9 mouse cellular contexts compared by ENCODE assay signal in genomic region chr6:48446256-48446655, GRCm38 (mm10). TPM values are rescaled to one million over a fixed set of nuclear protein-coding genes. Genes with fewer than 3 reads are reported as not detected.
DNase-seq lines count a peak whose midpoint lies in the region; ATAC-seq and TF ChIP-seq lines count a peak whose summit lies in the region.
"Had no signal": no experiment of that assay in that cellular context is flagged by ENCODE, and none has a peak within 500 bp of the region (broad histone marks: within the 10 kb centered on the region; RNA-seq: fewer than 3 reads in every experiment).

No protein-coding gene starts in this region.

- peak overlapping the region; percentile 98 for H3K27ac ChIP-seq in kidney, embryonic 15.5 days
- H3K27ac ChIP-seq in forebrain, embryonic 16.5 days (ENCODE audit: low read length) = no peak overlapping the region
- peak overlapping the region; percentile 97 for H3K27ac ChIP-seq in kidney, embryonic 16.5 days (ENCODE audit: low read length)
- peak overlapping the region; percentile 79 for H3K27ac ChIP-seq in midbrain, postnatal 0 days (ENCODE audit: low read depth, low read length)

- H3K4me3 ChIP-seq in kidney, embryonic 15.5 days (replicated peaks) = peak overlapping the region; percentile 89
- H3K4me3 ChIP-seq in forebrain, embryonic 16.5 days (replicated peaks; ENCODE audit: low read length) = peak overlapping the region; percentile 64
- peak overlapping the region; percentile 81 for H3K4me3 ChIP-seq in kidney, embryonic 16.5 days (ENCODE audit: low read length)
- H3K4me3 ChIP-seq in midbrain, postnatal 0 days (ENCODE audit: low read depth, low read length) = peak overlapping the region; percentile 78

- H3K9ac ChIP-seq in kidney, embryonic 15.5 days = peak overlapping the region; percentile 87
- H3K9ac ChIP-seq in forebrain, embryonic 16.5 days (replicated peaks; ENCODE audit: low read depth, low read length) = peak overlapping the region; percentile 74; the same call in 1 of the 2 replicates
- H3K9ac ChIP-seq in kidney, embryonic 16.5 days (replicated peaks; ENCODE audit: low read length) = peak overlapping the region; percentile 95
- peak overlapping the region; percentile 89; the same call in 1 of the 2 replicates for H3K9ac ChIP-seq in midbrain, postnatal 0 days (replicated peaks; ENCODE audit: low read length, poor library complexity, severe bottlenecking)

- H3K27me3 ChIP-seq in kidney, embryonic 15.5 days = no peaks in the 10 kb centered on the region
- H3K27me3 ChIP-seq in forebrain, embryonic 16.5 days (replicated peaks; ENCODE audit: control insufficient read depth, insufficient read depth, low read length) = no peaks in the 10 kb centered on the region
- no peaks in the 10 kb centered on the region for H3K27me3 ChIP-seq in kidney, embryonic 16.5 days (ENCODE audit: insufficient read depth, low read length)
- H3K27me3 ChIP-seq in midbrain, postnatal 0 days (ENCODE audit: insufficient read depth, low read length) = no peaks in the 10 kb centered on the region

- no peak for TF ChIP-seq CTCF in midbrain, postnatal 0 days (IDR thresholded peaks at IDR 0.05)

- peak overlapping the region; percentile 85 for H3K4me2 ChIP-seq in kidney, embryonic 15.5 days
- H3K4me2 ChIP-seq in forebrain, embryonic 16.5 days (ENCODE audit: low read length) = peak overlapping the region; percentile 88
- peak overlapping the region; percentile 81 for H3K4me2 ChIP-seq in kidney, embryonic 16.5 days (replicated peaks; ENCODE audit: low read depth, low read length)
- peak overlapping the region; percentile 88 for H3K4me2 ChIP-seq in midbrain, postnatal 0 days (ENCODE audit: low read depth, low read length, poor library complexity, severe bottlenecking)

- 0 out of 2 replicates have a peak, but pooled peaks cover 2% of the 10 kb centered on the region for H3K9me3 ChIP-seq in kidney, embryonic 15.5 days (replicated peaks)
- H3K9me3 ChIP-seq in forebrain, embryonic 16.5 days (ENCODE audit: control insufficient read depth, low read length) = no peaks in the 10 kb centered on the region
- H3K9me3 ChIP-seq in kidney, embryonic 16.5 days (ENCODE audit: low read length) = no peaks in the 10 kb centered on the region
- no peaks in the 10 kb centered on the region for H3K9me3 ChIP-seq in midbrain, postnatal 0 days (ENCODE audit: low read length)

- peaks cover 53% of the 10 kb centered on the region for H3K4me1 ChIP-seq in kidney, embryonic 15.5 days
- peaks cover 12% of the 10 kb centered on the region for H3K4me1 ChIP-seq in forebrain, embryonic 16.5 days (replicated peaks; ENCODE audit: control insufficient read depth, insufficient read depth, low read length)
- peaks cover 36% of the 10 kb centered on the region for H3K4me1 ChIP-seq in kidney, embryonic 16.5 days (ENCODE audit: insufficient read depth, low read length)
- peaks cover 5% of the 10 kb centered on the region; the same call in 1 of the 2 replicates for H3K4me1 ChIP-seq in midbrain, postnatal 0 days (ENCODE audit: insufficient read depth, low read length)

- WGBS in kidney, embryonic 15.5 days = 21% methylated on average over 3 of the region's 3 CpGs
- 34% methylated on average over 3 of the region's 3 CpGs for WGBS in forebrain, embryonic 16.5 days
- 28% methylated on average over 3 of the region's 3 CpGs for WGBS in kidney, embryonic 16.5 days
- 35% methylated on average over 3 of the region's 3 CpGs for WGBS in midbrain, postnatal 0 days

- no peak for DNase-seq in kidney, adult 11 months
- DNase-seq in midbrain, postnatal 0 days (ENCODE audit: low spot score) = no peak
- no peak for DNase-seq in right cerebral cortex, postnatal 10 days (ENCODE audit: low spot score in 2 of 2)
- DNase-seq in spleen, adult 12 weeks (ENCODE audit: low spot score) = no peak

- ATAC-seq in kidney, embryonic 15.5 days (replicated peaks; ENCODE audit: low FRiP score) = no peak
- ATAC-seq in forebrain, embryonic 16.5 days = no peak
- no peak for ATAC-seq in kidney, embryonic 16.5 days (ENCODE audit: low FRiP score, low TSS enrichment)
- no peak for ATAC-seq in midbrain, postnatal 0 days (ENCODE audit: low FRiP score)
- no peak for ATAC-seq in erythroid progenitor cell, adult 5-6 weeks (replicated peaks; ENCODE audit: low FRiP score, poor library complexity, severe bottlenecking)

- peaks cover 17% of the 10 kb centered on the region for H3K36me3 ChIP-seq in kidney, embryonic 15.5 days
- peaks cover 9% of the 10 kb centered on the region for H3K36me3 ChIP-seq in forebrain, embryonic 16.5 days (ENCODE audit: control insufficient read depth, insufficient read depth)
- H3K36me3 ChIP-seq in kidney, embryonic 16.5 days (ENCODE audit: insufficient read depth, low read length) = peaks cover 14% of the 10 kb centered on the region
- peaks cover 13% of the 10 kb centered on the region for H3K36me3 ChIP-seq in midbrain, postnatal 0 days (ENCODE audit: insufficient read depth, low read length)

RNA-seq across cellular contexts. Expression of gene Zfp467, which starts 0.6 kb away (rescaled TPM):
- 27.2 and 29.6 TPM in 2 replicates for polyA plus RNA-seq in kidney, embryonic 15.5 days (2015; fragmentation: Nextera tagmentation; extraction: Ambion mirVana)
- polyA plus RNA-seq in forebrain, embryonic 16.5 days (2015; fragmentation: Nextera tagmentation; extraction: Ambion mirVana) = 28.7 and 29.8 TPM in 2 replicates
- 32.0 and 33.9 TPM in 2 replicates for polyA plus RNA-seq in kidney, embryonic 16.5 days (2015; fragmentation: Nextera tagmentation; extraction: Ambion mirVana)
- total RNA-seq in midbrain, postnatal 0 days (2014; rRNA removed) = 28.0 and 43.0 TPM in 2 replicates
- polyA plus RNA-seq in midbrain, postnatal 0 days (2015; fragmentation: Nextera tagmentation; extraction: Ambion mirVana) = 41.7 and 44.6 TPM in 2 replicates
- total RNA-seq in erythroid progenitor cell, adult 5-6 weeks (2015; ENCODE audit: low replicate concordance) = 1.3 TPM in 1 of 2 replicates, not detected in the other
- total RNA-seq in erythroid progenitor cell, adult 5-6 weeks (2017; ENCODE audit: low replicate concordance) = 5.0 TPM in 1 of 2 replicates, not detected in the other

RNA-seq across cellular contexts. Expression of gene Sspo, which starts 1.8 kb away (rescaled TPM):
- polyA plus RNA-seq in kidney, embryonic 15.5 days (2015; fragmentation: Nextera tagmentation; extraction: Ambion mirVana) = 0.22 and 0.86 TPM in 2 replicates
- polyA plus RNA-seq in forebrain, embryonic 16.5 days (2015; fragmentation: Nextera tagmentation; extraction: Ambion mirVana) = 0.16 and 0.19 TPM in 2 replicates
- polyA plus RNA-seq in kidney, embryonic 16.5 days (2015; fragmentation: Nextera tagmentation; extraction: Ambion mirVana) = 0.36 and 0.97 TPM in 2 replicates
- 4.6 and 7.3 TPM in 2 replicates for total RNA-seq in midbrain, postnatal 0 days (2014; rRNA removed)
- polyA plus RNA-seq in midbrain, postnatal 0 days (2015; fragmentation: Nextera tagmentation; extraction: Ambion mirVana) = 0.67 and 1.2 TPM in 2 replicates
- total RNA-seq in erythroid progenitor cell, adult 5-6 weeks (2015; ENCODE audit: low replicate concordance) = not detected in 2 replicates
- not detected in 2 replicates for total RNA-seq in erythroid progenitor cell, adult 5-6 weeks (2017; ENCODE audit: low replicate concordance)
- total RNA-seq: neutrophil, adult 5-6 weeks had no signal

RNA-seq across cellular contexts. Expression of gene Krba1, which starts 50.9 kb away (rescaled TPM):
- 21.2 and 23.6 TPM in 2 replicates for polyA plus RNA-seq in kidney, embryonic 15.5 days (2015; fragmentation: Nextera tagmentation; extraction: Ambion mirVana)
- polyA plus RNA-seq in forebrain, embryonic 16.5 days (2015; fragmentation: Nextera tagmentation; extraction: Ambion mirVana) = 28.4 and 30.9 TPM in 2 replicates
- 22.7 and 26.4 TPM in 2 replicates for polyA plus RNA-seq in kidney, embryonic 16.5 days (2015; fragmentation: Nextera tagmentation; extraction: Ambion mirVana)
- 44.0 and 44.8 TPM in 2 replicates for total RNA-seq in midbrain, postnatal 0 days (2014; rRNA removed)
- 20.8 and 20.9 TPM in 2 replicates for polyA plus RNA-seq in midbrain, postnatal 0 days (2015; fragmentation: Nextera tagmentation; extraction: Ambion mirVana)
- 1.3 TPM in 1 of 2 replicates, not detected in the other for total RNA-seq in erythroid progenitor cell, adult 5-6 weeks (2015; ENCODE audit: low replicate concordance)
- total RNA-seq in erythroid progenitor cell, adult 5-6 weeks (2017; ENCODE audit: low replicate concordance) = 1.7 and 2.2 TPM in 2 replicates
